Mouse (Mus musculus): ENCODE data around the gene Olfr1086. TPM values are rescaled to one million over a fixed set of nuclear protein-coding genes. Genes with fewer than 3 reads are reported as not detected.

The Olfr1086 gene
- total RNA-seq (2023), result not detected

GRCm38 (mm10) chr2:86679992-86680391 is at the start of gene Olfr1086:
TSS of gene Olfr1086 (minus strand) at chr2:86680092.

GRCm38 (mm10) chr2:86698295-86698694 is 18.4 kb upstream of the Olfr1086 start, which contains the start of gene Olfr1087:
TSS of gene Olfr1087 (minus strand) at chr2:86698395.

GRCm38 (mm10) chr2:86661919-86662318 is 18.0 kb downstream of the Olfr1086 start, which contains the start of gene Olfr1085:
TSS of gene Olfr1085 (minus strand) at chr2:86662019.

GRCm38 (mm10) chr2:86639625-86640024 is 40.3 kb downstream of the Olfr1086 start, which contains the start of gene Olfr1084:
TSS of gene Olfr1084 (minus strand) at chr2:86639725.

Other genes with a start within 250 kb of the Olfr1086 start
- not detected for gene Olfr1065, start 229.5 kb downstream of the Olfr1086 start, total RNA-seq (2023)
- gene Olfr1066, start 223.8 kb downstream of the Olfr1086 start, total RNA-seq (2023), result not detected
- gene Olfr228, start 192.7 kb downstream of the Olfr1086 start, total RNA-seq (2023), result not detected
- gene Olfr1076, start 171.6 kb downstream of the Olfr1086 start, total RNA-seq (2023), result not detected
- gene Olfr1079, start 137.6 kb downstream of the Olfr1086 start, total RNA-seq (2023), result not detected
- not detected for gene Olfr1080, start 121.9 kb downstream of the Olfr1086 start, total RNA-seq (2023)
- gene Olfr1082, start 81.1 kb downstream of the Olfr1086 start, total RNA-seq (2023), result not detected
- gene Olfr1084, start 40.4 kb downstream of the Olfr1086 start, total RNA-seq (2023), result not detected
- gene Olfr1085, start 18.1 kb downstream of the Olfr1086 start, total RNA-seq (2023), result not detected
- gene Olfr1087, start 18.3 kb upstream of the Olfr1086 start, total RNA-seq (2023), result not detected
- gene Olfr1089, start 53.6 kb upstream of the Olfr1086 start, total RNA-seq (2023), result not detected
- gene Olfr1090, start 78.9 kb upstream of the Olfr1086 start, total RNA-seq (2023), result not detected
- not detected for gene Olfr1093, start 102.4 kb upstream of the Olfr1086 start, total RNA-seq (2023)
- not detected for gene Olfr141, start 129.9 kb upstream of the Olfr1086 start, total RNA-seq (2023)
- gene Olfr1094, start 144.6 kb upstream of the Olfr1086 start, total RNA-seq (2023), result not detected
- gene Olfr1095, start 171.6 kb upstream of the Olfr1086 start, total RNA-seq (2023), result not detected
- gene Gm13723, start 194.7 kb upstream of the Olfr1086 start, total RNA-seq (2023), result not detected
- not detected for gene Olfr1097, start 212.1 kb upstream of the Olfr1086 start, total RNA-seq (2023)
- not detected for gene Olfr1098, start 244.5 kb upstream of the Olfr1086 start, total RNA-seq (2023)